Mouse (Mus musculus) midbrain, embryonic 11.5 days (tissue): Measurements from ENCODE around the gene Klhl33. TPM values are rescaled to one million over a fixed set of nuclear protein-coding genes. Genes with fewer than 3 reads are reported as not detected.

Source experiments
- ATAC-seq: fragments of 200-750 bp; cut with Nextera tagmentation; 2 replicates; pipeline ENCODE4 v1.8.0; 2017; ENCODE audit warnings: moderate TSS enrichment, moderate library complexity; ENCODE audit not compliant: low FRiP score
- DNase-seq: peaks from one replicate; pipeline ENCODE4 v3.0.0; 2015; ENCODE audit warnings: low spot score; ENCODE audit errors: missing footprints
- H3K27ac ChIP-seq: fragments of 300-500 bp; sonication (generic); 2 replicates; pipeline ENCODE4 v1.5.1; 2014; ENCODE audit warnings: low read depth, low read length
- H3K27me3 ChIP-seq: fragments of 300-500 bp; sonication (generic); 2 replicates; pipeline ENCODE4 v1.6.1; 2014; ENCODE audit warnings: mild to moderate bottlenecking, low read length, moderate library complexity, mixed read lengths; ENCODE audit not compliant: control insufficient read depth, insufficient read depth
- H3K36me3 ChIP-seq: fragments of 300-500 bp; sonication (generic); 2 replicates; pipeline ENCODE4 v1.6.1; 2014; ENCODE audit warnings: mild to moderate bottlenecking, low read length, moderate library complexity, mixed read lengths; ENCODE audit not compliant: control insufficient read depth, insufficient read depth
- H3K4me1 ChIP-seq: fragments of 300-500 bp; sonication (generic); 2 replicates; pipeline ENCODE4 v1.6.1; 2014; ENCODE audit warnings: low read length; ENCODE audit not compliant: control insufficient read depth, insufficient read depth
- H3K4me2 ChIP-seq: fragments of 300-500 bp; sonication (generic); 2 replicates; pipeline ENCODE4 v1.6.1; 2014; ENCODE audit warnings: mild to moderate bottlenecking, moderate library complexity
- H3K4me3 ChIP-seq: fragments of 300-500 bp; sonication (generic); 2 replicates; pipeline ENCODE4 v1.5.1; 2014; ENCODE audit warnings: low read depth, low read length
- H3K9ac ChIP-seq: fragments of 300-500 bp; sonication (generic); 2 replicates; pipeline ENCODE4 v1.6.1; 2014; ENCODE audit warnings: low read length
- H3K9me3 ChIP-seq: fragments of 300-500 bp; sonication (generic); 2 replicates; pipeline ENCODE4 v1.6.1; 2016; ENCODE audit warnings: low read length; ENCODE audit not compliant: control insufficient read depth
- WGBS: fragments of 180-500 bp; shearing (Covaris S2); extraction: QIAGEN DNeasy Blood & Tissue Kit; methylation state at CpG from one replicate; pipeline ENCODE4 v1.1.7; 2014; 5-methylcytosine and 5-hydroxymethylcytosine counted together
- polyA plus RNA-seq: library from polyadenylated mRNA; unstranded; fragments of >200 nt; fragmentation: Nextera tagmentation; extraction: Ambion mirVana; gene quantifications from 2 replicates; pipeline ENCODE4 v1.2.1, GENCODE M21; 2014

The Klhl33 gene
- polyA plus RNA-seq, 1 experiment from 2014 or later: 0.25 TPM

DNA sequence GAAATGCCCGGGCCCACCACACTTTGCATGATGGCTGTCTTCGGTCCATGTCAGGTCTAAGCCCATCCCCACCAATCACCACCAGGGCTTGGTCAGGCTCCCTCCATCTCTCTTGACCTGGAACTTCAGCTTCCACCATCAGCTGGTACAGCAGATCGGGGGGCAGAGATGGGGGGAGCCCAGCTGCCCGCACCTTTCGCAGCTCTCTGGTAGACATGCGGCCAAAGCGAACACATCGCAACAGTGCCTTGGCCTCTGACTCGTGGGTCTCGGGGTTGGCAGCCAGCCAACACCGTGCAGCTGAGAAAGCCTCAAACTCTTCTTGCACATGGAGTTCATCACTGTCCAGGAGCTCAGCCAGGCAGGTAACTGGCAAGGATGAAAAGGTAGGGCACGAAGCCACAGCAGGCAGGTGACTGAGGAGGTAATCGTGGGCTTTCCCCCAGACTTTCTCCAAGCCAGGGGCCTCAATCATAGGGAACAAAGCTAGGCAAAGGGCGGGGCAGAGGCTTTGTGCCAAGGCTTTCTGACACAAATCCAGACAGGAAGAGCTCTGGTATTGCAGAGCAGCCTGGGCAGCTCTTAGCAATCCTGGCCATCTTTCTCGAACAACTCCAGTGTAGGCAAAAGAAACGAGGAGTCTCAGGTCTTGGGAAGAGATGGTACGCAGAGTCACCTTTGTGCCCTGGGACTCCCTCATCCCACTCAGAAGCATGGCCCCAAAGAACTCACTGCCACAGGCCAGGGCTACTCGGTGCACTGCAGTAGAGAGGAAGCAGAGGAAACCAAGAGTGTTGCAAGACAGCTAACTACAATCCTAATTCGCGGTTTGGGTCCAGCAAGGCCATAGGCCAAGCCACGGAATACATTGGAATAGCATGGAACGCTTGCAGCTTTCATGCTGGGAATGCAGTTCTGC lies 4.5 kb downstream of the Klhl33 start:
- H3K36me3 ChIP-seq: no peaks in the 10 kb centered on the region
- peaks cover 5% of the 10 kb centered on the region for H3K4me1 ChIP-seq
- DNase-seq (no peak), ATAC-seq (no peak)
- no peak overlapping the region for H3K4me3 ChIP-seq
- H3K4me2 ChIP-seq: no peak overlapping the region
- no peaks in the 10 kb centered on the region for H3K9me3 ChIP-seq
- no peaks in the 10 kb centered on the region; the same call in none of the 2 replicates for H3K27me3 ChIP-seq
- H3K27ac ChIP-seq: no peak overlapping the region
- 90% methylated on average over 22 of the region's 22 CpGs for WGBS
- no peak overlapping the region for H3K9ac ChIP-seq

DNA sequence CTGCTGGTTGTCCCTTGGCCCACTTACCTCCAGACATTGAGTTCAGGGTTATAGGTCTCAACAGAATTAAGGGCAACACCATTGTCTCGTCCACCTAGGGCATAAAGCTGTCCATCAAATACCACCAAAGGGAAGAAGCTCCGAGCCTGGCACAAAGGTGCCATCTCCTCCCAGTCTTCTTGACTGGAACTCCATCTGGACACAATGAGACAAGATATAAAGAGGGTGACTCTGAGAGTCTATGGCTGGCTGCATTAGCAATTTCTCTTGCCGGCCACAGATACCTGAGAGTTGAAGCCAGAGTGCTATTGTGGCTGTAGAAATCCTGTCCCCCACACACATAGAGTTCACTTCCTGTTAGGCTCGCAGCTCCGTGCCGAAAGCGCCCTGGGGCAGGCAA lies 5.2 kb downstream of the Klhl33 start:
- no peak for DNase-seq
- Histone ChIP-seq H3K4me3 (no peak overlapping the region), H3K36me3 (no peaks in the 10 kb centered on the region), H3K9ac (no peak overlapping the region), H3K4me2 (no peak overlapping the region), H3K9me3 (no peaks in the 10 kb centered on the region), H3K4me1 (peaks cover 5% of the 10 kb centered on the region), H3K27me3 (no peaks in the 10 kb centered on the region; the same call in none of the 2 replicates), H3K27ac (no peak overlapping the region)
- 88% methylated on average over 7 of the region's 7 CpGs for WGBS
- ATAC-seq: no peak

DNA sequence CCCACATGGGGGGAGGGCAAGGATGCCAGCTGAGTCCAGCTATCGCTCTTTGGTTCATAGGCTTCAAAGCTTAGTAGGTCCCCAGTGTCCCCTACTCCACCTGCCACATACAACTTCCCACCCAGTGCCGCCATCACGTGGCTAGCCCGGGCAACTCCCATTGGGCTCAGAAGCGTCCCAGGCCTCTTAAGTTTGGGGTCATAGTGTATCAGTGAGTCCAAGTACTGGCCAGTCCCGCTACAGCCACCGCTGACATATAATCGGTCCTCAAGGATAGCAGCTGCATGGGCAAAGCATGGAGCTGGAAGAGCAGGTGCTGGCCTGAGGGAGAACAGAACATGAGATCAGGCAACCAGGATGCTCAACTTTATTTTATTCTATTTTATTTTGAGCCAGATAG lies 5.7 kb downstream of the Klhl33 start:
- Histone ChIP-seq H3K27me3 (no peaks in the 10 kb centered on the region; the same call in none of the 2 replicates), H3K36me3 (no peaks in the 10 kb centered on the region), H3K9ac (no peak overlapping the region), H3K4me3 (no peak overlapping the region), H3K27ac (no peak overlapping the region), H3K4me2 (no peak overlapping the region), H3K9me3 (no peaks in the 10 kb centered on the region), H3K4me1 (peaks cover 4% of the 10 kb centered on the region)
- no peak for DNase-seq
- WGBS: 95% methylated on average over 8 of the region's 8 CpGs
- ATAC-seq: no peak

DNA sequence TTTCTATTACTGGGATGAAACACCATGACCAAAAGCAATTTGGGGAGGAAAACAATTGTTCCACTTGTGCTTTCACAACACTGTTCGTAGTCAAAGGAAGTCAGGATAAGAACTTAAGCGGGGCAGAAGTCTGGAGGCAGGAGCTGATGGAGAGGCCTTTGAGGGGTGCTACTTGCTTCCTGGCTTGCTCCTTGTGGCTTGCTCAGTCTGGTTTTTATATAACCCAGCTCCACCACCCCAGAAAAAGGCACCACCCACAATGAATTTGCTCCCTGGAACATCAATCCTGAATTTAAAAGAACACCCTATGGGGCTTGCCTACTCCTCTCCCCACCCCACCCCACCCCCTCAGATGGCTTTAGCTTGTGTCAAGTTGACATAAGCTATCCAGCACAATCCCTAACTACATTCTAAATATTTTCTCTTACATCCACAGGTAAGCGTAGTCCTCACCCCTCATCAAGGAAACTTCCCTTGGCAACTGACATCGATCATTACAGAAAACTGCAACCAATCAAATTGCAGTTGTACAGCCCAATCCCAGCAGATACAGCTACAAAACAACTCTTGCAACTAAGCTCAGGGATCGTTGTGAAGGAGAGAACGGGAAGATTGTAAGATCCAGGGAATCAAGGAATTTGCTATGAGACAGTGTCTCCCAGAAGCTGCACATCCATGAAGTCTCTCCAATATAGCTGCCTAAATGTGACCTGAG lies 20.9 kb downstream of the Klhl33 start:
- no peaks in the 10 kb centered on the region for H3K4me1 ChIP-seq
- no peak overlapping the region for H3K4me2 ChIP-seq
- 92% methylated on average over 6 of the region's 6 CpGs for WGBS
- H3K27ac ChIP-seq: no peak overlapping the region
- H3K36me3 ChIP-seq: no peaks in the 10 kb centered on the region
- H3K9ac ChIP-seq: no peak overlapping the region
- ATAC-seq (no peak), DNase-seq (no peak)
- no peak overlapping the region for H3K4me3 ChIP-seq
- no peaks in the 10 kb centered on the region for H3K9me3 ChIP-seq
- no peaks in the 10 kb centered on the region for H3K27me3 ChIP-seq

DNA sequence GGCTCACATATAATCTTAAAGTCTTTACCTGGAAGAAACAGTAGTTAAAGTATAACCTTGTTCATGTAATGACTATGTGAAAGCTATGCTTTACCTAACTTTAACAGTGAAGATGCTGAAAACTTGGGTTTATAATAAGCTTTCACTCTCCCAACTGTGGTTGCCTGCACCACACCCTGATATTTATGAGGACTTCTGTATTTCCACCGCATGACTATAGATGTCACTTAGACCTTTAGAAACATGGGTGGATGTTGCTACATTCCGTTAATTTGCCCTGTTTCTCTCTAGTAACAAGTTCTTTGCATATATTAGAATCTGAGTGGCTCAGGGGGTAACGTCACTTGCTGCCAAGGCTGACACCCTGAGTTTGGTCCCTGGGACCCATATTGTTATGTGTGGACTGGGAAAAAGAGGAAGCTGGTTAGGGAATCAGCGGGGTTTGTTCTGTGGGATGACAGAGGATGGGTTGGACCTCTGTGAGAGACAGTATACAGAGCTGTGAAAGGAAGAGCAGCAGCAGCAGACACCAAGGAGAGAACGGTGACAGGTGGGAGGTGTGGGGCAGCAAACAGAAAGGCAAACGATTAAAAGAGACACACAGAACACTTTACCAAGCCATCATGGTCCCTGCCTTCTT lies 21.6 kb downstream of the Klhl33 start:
- Histone ChIP-seq H3K9me3 (no peaks in the 10 kb centered on the region), H3K4me3 (no peak overlapping the region), H3K36me3 (no peaks in the 10 kb centered on the region), H3K4me2 (no peak overlapping the region), H3K9ac (no peak overlapping the region), H3K4me1 (no peaks in the 10 kb centered on the region), H3K27me3 (no peaks in the 10 kb centered on the region), H3K27ac (no peak overlapping the region)
- DNase-seq (no peak), ATAC-seq (no peak)
- 86% methylated on average over 6 of the region's 6 CpGs for WGBS

- H3K36me3 ChIP-seq: no peaks in the 10 kb centered on the region
- DNase-seq: no peak
- no peak overlapping the region for H3K4me2 ChIP-seq
- WGBS: 88% methylated on average over 3 of the region's 3 CpGs
- H3K4me1 ChIP-seq: no peaks in the 10 kb centered on the region
- no peaks in the 10 kb centered on the region for H3K27me3 ChIP-seq
- H3K4me3 ChIP-seq: no peak overlapping the region
- H3K27ac ChIP-seq: no peak overlapping the region
- H3K9me3 ChIP-seq: no peaks in the 10 kb centered on the region
- H3K9ac ChIP-seq: no peak overlapping the region
- no peak for ATAC-seq
These were observed 22.1 kb downstream of the Klhl33 start for GRCm38 (mm10) chr14:50875175-50875574.

DNA sequence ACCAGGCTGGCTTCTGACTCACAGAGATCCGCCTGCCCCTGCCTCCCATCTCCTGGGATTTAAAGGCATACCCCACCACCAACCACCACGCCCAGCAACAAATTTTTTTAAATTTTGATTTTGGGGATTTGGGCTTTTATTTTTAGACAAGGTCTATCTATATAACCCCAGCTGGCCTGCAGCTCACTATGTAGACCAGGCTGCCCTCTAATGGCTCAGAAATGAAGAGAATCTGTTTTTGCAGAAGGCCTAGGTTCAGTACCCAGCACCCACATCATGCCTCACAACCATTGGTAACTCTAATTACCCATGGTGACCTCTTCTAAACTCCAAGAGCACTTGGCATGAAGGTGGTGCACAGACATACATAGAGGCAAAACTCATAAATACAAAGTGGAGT lies 26.0 kb downstream of the Klhl33 start:
- H3K27ac ChIP-seq: no peak overlapping the region
- ATAC-seq (no peak), DNase-seq (no peak)
- 86% methylated on average over 2 of the region's 2 CpGs for WGBS
- H3K27me3 ChIP-seq: no peaks in the 10 kb centered on the region
- H3K4me3 ChIP-seq: no peak overlapping the region
- H3K4me2 ChIP-seq: no peak overlapping the region
- H3K9me3 ChIP-seq: no peaks in the 10 kb centered on the region
- no peak overlapping the region for H3K9ac ChIP-seq
- no peaks in the 10 kb centered on the region for H3K4me1 ChIP-seq
- no peaks in the 10 kb centered on the region for H3K36me3 ChIP-seq

- no peaks in the 10 kb centered on the region for H3K27me3 ChIP-seq
- ATAC-seq: peak; percentile 25
- no peak overlapping the region for H3K27ac ChIP-seq
- no peak for DNase-seq
- no peaks in the 10 kb centered on the region for H3K9me3 ChIP-seq
- H3K4me3 ChIP-seq: peak overlapping the region; percentile 48
- no peaks in the 10 kb centered on the region for H3K4me1 ChIP-seq
- peak overlapping the region; percentile 71; the same call in 1 of the 2 replicates for H3K9ac ChIP-seq
- H3K4me2 ChIP-seq: peak overlapping the region; percentile 68
- no peaks in the 10 kb centered on the region for H3K36me3 ChIP-seq
- 35% methylated on average over 5 of the region's 5 CpGs for WGBS
These were observed 26.5 kb downstream of the Klhl33 start for GRCm38 (mm10) chr14:50870805-50871143.
